Mouse (Mus musculus): Measurements from ENCODE around the gene Defa26. TPM values are rescaled to one million over a fixed set of nuclear protein-coding genes. Genes with fewer than 3 reads are reported as not detected.
"Not testable (repeated sequence)": the region's sequence is repeated elsewhere in the genome, so short reads cannot be mapped to it uniquely, and the experiment has no call there.

Gene Defa26
- not detected in 2 replicates for polyA plus RNA-seq (2015; fragmentation: Nextera tagmentation; extraction: Ambion mirVana)

DNA sequence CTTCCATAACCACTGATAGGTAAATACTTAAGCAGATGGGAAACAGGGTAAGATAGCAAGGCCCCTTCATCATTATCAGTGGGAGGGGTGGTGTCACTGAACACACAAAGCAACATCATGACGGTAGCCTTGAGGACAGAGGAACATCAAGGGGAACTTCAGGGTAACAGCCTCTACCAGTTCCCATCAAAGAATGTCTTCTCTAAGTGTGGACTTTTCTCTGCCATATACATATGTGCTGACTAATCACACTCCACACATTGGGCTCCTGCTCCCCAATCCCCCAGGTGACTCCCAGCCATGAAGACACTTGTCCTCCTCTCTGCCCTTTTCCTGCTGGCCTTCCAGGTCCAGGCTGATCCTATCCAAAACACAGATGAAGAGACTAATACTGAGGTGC is at the start of gene Defa26:
Defa26 (plus strand) TSS at position 301 of the 400 bp plus-strand sequence.
- H3K4me1 ChIP-seq; ATAC-seq (ENCODE audit: low FRiP score, low read depth); H3K27me3 ChIP-seq; H3K9me3 ChIP-seq; H3K9ac ChIP-seq; H3K36me3 ChIP-seq; H3K4me2 ChIP-seq (replicated peaks); H3K4me3 ChIP-seq; H3K27ac ChIP-seq: not testable (repeated sequence)
- WGBS, result 100% methylated on average over 1 of the region's 1 CpGs

DNA sequence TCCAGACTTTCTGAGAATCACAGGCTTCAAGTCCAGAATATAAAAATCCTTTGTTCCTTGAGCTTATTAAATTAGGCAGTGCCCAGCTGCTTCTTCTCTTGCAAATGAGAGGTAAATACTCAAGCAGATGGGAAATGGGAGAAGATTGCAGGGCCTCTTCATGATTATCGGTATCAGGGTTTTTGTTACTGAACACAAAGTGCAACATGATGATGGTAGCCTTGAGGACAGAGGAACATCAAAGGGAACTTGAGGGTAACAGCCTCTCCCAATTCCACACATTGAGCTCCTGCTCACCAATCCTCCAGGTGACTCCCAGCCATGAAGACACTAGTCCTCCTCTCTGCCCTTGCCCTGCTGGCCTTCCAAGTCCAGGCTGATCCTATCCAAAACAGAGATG is 35.3 kb upstream of the Defa26 start, which contains the start of gene Defa28:
Defa28 (plus strand) TSS at position 301 of the 400 bp plus-strand sequence.
- not testable (repeated sequence) for H3K9ac ChIP-seq; H3K4me3 ChIP-seq; H3K9me3 ChIP-seq; H3K36me3 ChIP-seq; H3K27me3 ChIP-seq; H3K4me1 ChIP-seq; ATAC-seq (ENCODE audit: low FRiP score, low read depth); H3K27ac ChIP-seq; H3K4me2 ChIP-seq (replicated peaks)
- WGBS, result no CpG with 5 or more reads among the region's 1 CpGs

DNA sequence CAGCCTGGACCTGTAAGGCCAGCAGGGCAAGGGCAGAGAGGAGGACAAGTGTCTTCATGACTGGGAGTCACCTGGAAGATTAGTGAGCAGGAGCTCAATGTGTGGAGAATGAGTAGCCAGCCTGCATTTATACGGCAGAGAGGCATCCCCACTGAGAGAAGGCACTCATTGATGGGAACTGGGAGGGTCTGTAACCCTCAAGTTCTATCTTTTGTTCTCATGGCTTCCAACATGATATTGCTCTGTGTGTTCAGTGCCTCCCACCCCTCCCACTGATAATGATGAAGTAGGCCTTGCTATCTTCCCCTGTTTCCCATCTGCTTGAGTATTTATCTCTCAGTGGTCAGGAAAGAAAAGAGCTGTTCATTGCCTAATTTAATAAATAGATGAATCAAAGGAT is 23.6 kb upstream of the Defa26 start, which contains the start of gene Gm7861:
Gm7861 (minus strand) TSS at position 101 of the 400 bp plus-strand sequence.
- not testable (repeated sequence) for H3K27me3 ChIP-seq; H3K9me3 ChIP-seq; H3K27ac ChIP-seq; ATAC-seq (ENCODE audit: low FRiP score, low read depth); H3K36me3 ChIP-seq; H3K4me3 ChIP-seq; H3K9ac ChIP-seq; H3K4me1 ChIP-seq; H3K4me2 ChIP-seq (replicated peaks)
- no CpG with 5 or more reads among the region's 1 CpGs for WGBS

DNA sequence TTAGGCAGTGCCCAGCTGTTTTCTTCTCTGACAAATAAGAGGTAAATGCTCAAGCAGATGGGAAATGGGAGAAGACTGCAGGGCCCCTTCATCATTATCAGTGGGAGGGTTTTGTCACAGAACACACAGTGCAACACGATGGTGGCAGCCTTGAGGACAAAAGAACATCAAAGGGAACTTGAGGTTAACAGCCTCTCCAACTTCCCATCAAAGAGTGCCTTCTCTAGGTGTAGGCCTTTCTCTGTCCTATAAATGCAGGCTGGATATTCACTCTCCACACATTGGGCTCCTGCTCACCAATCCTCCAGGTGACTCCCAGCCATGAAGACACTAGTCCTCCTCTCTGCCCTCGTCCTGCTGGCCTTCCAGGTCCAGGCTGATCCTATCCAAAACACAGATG is 37.5 kb downstream of the Defa26 start, which contains the start of gene Defa17:
Defa17 (plus strand) TSS at position 301 of the 400 bp plus-strand sequence.
- 57% methylated on average over 1 of the region's 2 CpGs for WGBS
- not testable (repeated sequence) for H3K27ac ChIP-seq; H3K4me2 ChIP-seq (replicated peaks); H3K36me3 ChIP-seq; H3K4me3 ChIP-seq; H3K4me1 ChIP-seq; H3K9ac ChIP-seq; H3K9me3 ChIP-seq; H3K27me3 ChIP-seq; ATAC-seq (ENCODE audit: low FRiP score, low read depth)

DNA sequence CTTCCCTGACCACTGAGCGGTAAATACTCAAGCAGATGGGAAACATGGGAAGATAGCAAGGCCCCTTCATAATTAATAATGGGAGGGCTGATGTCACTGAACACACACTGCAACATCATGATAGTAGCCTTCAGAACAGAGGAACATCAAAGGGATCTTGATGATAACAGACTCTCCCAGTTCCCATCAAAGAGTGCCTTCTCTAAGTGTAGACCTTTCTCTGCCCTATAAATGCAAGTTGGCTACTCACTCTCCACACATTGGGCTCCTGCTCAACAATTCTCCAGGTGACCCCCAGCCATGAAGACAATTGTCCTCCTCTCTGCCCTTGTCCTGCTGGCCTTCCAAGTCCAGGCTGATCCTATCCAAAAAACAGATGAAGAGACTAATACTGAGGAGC is 47.5 kb downstream of the Defa26 start, which contains the start of gene Defa34:
Defa34 (plus strand) TSS at position 301 of the 400 bp plus-strand sequence.
- H3K27ac ChIP-seq; H3K4me1 ChIP-seq; H3K9me3 ChIP-seq; H3K4me3 ChIP-seq; H3K9ac ChIP-seq; H3K4me2 ChIP-seq (replicated peaks); H3K27me3 ChIP-seq; H3K36me3 ChIP-seq; ATAC-seq (ENCODE audit: low FRiP score, low read depth): not testable (repeated sequence)
- WGBS, result 88% methylated on average over 1 of the region's 1 CpGs

Other genes starting within 250 kb of the Defa26 start
- gene Defa2, start 239.7 kb upstream of the Defa26 start, polyA plus RNA-seq (2015; fragmentation: Nextera tagmentation; extraction: Ambion mirVana), result not detected in 2 replicates
- not detected in 2 replicates for gene Defa33, start 226.4 kb upstream of the Defa26 start, polyA plus RNA-seq (2015; fragmentation: Nextera tagmentation; extraction: Ambion mirVana)
- gene Defa36, start 190.8 kb upstream of the Defa26 start, polyA plus RNA-seq (2015; fragmentation: Nextera tagmentation; extraction: Ambion mirVana), result not detected in 2 replicates
- not detected in 2 replicates for gene Gm7849, start 161.6 kb upstream of the Defa26 start, polyA plus RNA-seq (2015; fragmentation: Nextera tagmentation; extraction: Ambion mirVana)
- not detected in 2 replicates for gene Defa20, start 108.9 kb upstream of the Defa26 start, polyA plus RNA-seq (2015; fragmentation: Nextera tagmentation; extraction: Ambion mirVana)
- not detected in 2 replicates for gene Defa32, start 89.2 kb upstream of the Defa26 start, polyA plus RNA-seq (2015; fragmentation: Nextera tagmentation; extraction: Ambion mirVana)
- not detected in 2 replicates for gene Defa37, start 52.8 kb upstream of the Defa26 start, polyA plus RNA-seq (2015; fragmentation: Nextera tagmentation; extraction: Ambion mirVana)
- not detected in 2 replicates for gene Defa28, start 35.2 kb upstream of the Defa26 start, polyA plus RNA-seq (2015; fragmentation: Nextera tagmentation; extraction: Ambion mirVana)
- gene Gm7861, start 23.7 kb upstream of the Defa26 start, polyA plus RNA-seq (2015; fragmentation: Nextera tagmentation; extraction: Ambion mirVana), result not detected in 2 replicates
- gene Defa17, start 37.6 kb downstream of the Defa26 start, polyA plus RNA-seq (2015; fragmentation: Nextera tagmentation; extraction: Ambion mirVana), result not detected in 2 replicates
- not detected in 2 replicates for gene Defa34, start 47.6 kb downstream of the Defa26 start, polyA plus RNA-seq (2015; fragmentation: Nextera tagmentation; extraction: Ambion mirVana)
- gene AY761184, start 85.5 kb downstream of the Defa26 start, polyA plus RNA-seq (2015; fragmentation: Nextera tagmentation; extraction: Ambion mirVana), result not detected in 2 replicates
- gene Defa24, start 116.3 kb downstream of the Defa26 start, polyA plus RNA-seq (2015; fragmentation: Nextera tagmentation; extraction: Ambion mirVana), result not detected in 2 replicates
- gene Defb50, start 205.4 kb downstream of the Defa26 start, polyA plus RNA-seq (2015; fragmentation: Nextera tagmentation; extraction: Ambion mirVana), result not detected in 2 replicates
- gene Defb2, start 221.7 kb downstream of the Defa26 start, polyA plus RNA-seq (2015; fragmentation: Nextera tagmentation; extraction: Ambion mirVana), result 1.3 TPM in 1 of 2 replicates, not detected in the other
- not detected in 2 replicates for gene Defb10, start 240.7 kb downstream of the Defa26 start, polyA plus RNA-seq (2015; fragmentation: Nextera tagmentation; extraction: Ambion mirVana)